Mouse (Mus musculus) testis, postnatal 14 days (tissue): ENCODE results near the gene Filip1l.

Experiments
- DNase-seq: peaks from one replicate; pipeline ENCODE4 v3.0.0; 2021; ENCODE audit warnings: low spot score

The Filip1l gene

DNA sequence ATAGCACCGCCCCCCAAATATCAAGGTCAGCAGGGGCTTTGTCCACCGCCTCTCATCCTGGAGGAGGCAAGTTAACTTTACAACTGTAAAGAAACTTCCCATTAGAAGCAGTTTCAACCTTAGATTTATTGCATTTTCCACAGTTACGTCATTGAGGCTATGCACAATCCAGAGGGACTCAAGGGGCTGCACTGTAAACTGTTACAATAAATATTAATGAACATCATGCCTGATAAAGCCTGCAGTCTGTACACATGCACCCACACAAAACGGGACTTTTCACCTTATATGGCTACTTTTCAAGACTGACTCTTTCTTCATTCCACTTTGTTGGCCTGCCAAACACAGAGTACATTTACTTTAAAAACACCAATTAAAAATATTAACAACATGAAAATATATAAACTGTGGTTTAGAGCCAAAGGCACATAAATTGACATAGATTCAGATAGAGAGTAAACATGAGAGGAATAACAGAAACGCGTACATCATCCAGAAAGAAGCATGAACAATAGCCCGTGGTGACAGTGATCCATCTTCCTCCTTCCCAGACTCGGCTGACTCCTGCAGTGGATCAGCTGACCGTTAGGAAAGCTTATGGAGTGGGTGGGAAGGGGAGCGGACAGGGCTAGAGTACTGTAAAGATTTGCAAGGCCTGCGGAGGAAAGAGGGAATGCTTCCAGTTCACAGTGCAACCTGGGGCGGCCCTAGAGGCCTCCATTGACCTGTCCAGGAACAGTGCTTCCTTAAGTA, 131.3 kb downstream of the Filip1l start:
- DNase-seq = no peak

DNA sequence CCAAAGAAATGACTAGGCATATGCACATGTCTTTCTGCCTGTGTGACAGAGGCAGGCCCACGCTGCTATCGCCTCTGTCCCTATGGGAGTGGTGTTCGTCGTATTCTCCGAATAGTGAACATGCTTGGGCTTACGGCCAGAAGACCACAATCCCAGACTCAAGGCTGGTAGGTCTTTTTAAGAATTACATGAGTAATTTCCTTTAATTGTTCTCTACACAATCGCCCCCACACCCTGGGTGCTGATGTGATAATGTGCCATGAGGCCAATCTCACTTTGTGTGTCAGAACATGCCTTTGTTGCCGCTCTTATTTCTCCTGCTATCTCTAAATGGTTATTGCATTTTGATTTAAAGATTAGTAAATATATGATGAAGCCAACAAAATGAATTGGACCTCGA, 132.4 kb downstream of the Filip1l start:
- DNase-seq = no peak

GRCm38 (mm10) chr16:57486266-57486665, 133.4 kb downstream of the Filip1l start:
- DNase-seq = no peak

GRCm38 (mm10) chr16:57488661-57489060, 135.8 kb downstream of the Filip1l start:
- DNase-seq = no peak

- no peak for DNase-seq
Measured at GRCm38 (mm10) chr16:57490691-57491090, 137.8 kb downstream of the Filip1l start.

GRCm38 (mm10) chr16:57491853-57492252, 139.0 kb downstream of the Filip1l start:
- no peak for DNase-seq

DNA sequence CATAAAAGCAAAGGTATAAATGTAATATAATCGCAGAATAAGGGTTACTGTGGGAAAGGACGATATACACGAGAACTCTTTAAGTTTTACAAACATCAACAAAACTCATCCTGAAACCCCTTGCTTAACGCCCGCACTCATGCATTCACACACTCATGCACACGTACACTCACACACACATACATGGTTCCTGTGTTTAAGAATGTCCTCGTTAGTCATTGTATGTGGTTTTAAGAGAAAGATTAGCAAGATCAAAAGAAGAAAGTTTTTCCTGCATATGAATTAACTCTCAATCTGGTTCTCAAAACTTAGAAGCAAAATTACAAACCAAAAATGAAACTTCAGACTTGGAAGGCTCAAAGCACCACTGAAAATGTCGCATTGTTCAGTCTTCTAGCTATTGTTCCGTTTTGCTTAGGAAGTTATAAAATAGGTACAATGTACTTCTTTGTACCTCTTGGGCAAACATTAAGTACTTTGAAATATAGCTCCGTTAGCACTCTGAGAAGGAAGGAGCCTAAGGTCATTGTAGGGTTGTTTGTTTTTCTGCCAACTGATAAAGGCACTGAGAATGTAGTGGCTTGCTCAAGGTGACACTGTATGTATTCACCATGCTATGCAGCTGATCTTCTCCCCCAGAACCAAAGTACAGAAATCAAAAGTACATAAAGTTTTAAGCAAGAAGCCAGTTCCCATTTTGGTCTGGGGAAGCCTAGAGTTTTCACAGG, 142.7 kb downstream of the Filip1l start:
- DNase-seq = no peak

- no peak for DNase-seq
Measured at GRCm38 (mm10) chr16:57496437-57497173, 143.7 kb downstream of the Filip1l start.

DNA sequence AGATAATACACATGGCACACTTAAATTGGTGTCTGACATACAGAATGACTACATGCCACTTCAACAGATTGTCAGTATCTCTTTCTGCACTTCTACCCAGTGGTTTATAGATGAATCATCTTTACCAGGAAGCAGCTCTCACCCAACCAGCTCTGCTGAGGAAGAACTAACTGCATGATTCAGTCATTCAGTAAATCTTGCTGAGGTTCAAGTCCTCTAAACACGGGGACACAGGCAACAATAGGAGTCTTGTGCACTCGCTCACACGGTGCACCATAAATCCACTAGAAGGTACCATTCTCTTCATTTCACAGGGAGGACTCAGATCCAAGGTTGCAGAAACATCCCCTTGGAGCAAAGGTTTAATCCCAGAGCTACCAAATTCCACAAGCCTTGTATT, 148.0 kb downstream of the Filip1l start:
- no peak for DNase-seq

- no peak for DNase-seq
Measured at GRCm38 (mm10) chr16:57502230-57502629, 149.3 kb downstream of the Filip1l start.

DNA sequence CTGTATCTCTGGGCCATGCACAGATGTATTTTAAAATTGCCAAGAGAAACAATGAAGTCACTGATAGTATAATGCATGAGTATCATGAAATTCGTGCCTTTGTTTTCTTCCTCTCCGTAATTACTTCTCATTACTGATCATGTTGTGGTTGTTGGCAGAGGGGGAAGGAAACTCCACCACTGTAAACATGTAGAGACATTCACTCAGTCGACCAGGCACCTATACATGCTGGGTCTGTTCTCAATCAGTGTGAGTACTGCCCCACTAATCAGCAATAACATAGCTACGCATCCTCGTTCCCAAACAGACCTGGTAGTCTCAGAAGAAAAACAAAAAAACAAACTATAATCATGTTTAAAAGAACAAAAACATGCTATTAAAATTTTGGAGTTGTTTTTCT, 149.9 kb downstream of the Filip1l start:
- DNase-seq = no peak

DNA sequence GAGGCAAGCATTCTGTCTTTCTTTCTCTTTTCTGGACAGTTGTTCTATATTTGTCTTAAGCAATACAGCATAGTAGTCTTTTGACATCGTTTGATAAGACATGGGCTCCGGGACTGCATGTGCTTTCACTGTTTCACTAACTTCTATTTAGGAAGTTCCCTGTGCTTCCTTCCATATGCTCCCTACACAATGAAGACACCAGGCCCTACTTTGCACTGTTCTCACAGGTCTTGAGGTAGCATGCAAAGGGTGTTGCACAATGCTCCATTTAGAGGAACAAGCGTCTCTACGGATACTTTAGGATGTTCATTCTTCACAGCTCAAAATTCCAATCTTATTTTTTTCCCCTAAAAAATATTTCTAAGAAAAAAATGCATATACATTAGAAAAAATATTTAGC, 151.8 kb downstream of the Filip1l start:
- DNase-seq = no peak

DNA sequence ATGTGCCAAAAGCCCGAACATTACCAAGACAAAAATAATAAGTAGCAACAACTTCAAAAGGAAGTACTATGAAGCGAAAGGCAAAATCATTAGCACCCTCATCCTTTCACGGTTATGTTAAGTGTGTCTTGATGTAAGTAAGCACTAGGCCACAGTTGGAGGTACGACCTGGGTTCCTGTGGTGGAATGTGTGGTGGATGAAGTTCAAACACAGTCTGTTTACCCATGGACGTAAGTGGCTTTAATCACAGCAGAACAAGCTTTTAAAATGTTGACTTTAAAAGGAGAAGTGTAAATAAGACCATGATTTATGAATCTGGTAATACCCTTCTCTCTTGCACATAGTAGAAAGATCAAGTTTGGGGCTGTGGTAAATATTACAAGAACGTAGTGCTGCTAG, 153.2 kb downstream of the Filip1l start:
- DNase-seq = no peak

GRCm38 (mm10) chr16:57508351-57508750, 155.5 kb downstream of the Filip1l start:
- DNase-seq = no peak

DNA sequence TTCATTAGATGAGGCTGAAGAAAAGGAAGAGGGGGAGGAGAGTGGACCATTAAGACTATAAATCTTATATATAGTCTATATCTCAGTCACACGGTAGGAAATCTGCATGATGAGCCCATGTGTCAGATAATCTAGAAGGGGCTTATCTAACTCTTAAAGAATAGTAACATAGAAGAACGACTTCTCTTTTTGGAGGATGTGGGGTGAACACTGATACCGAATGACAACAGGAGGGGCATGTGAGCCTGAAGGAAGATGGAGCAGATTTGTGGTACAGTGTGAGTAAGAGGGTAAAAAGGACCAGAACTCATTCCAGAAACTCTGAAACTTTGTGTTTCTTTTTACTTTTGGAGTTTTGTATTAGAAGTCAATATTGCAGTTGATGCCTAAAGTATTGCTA, 156.2 kb downstream of the Filip1l start:
- DNase-seq = no peak

DNA sequence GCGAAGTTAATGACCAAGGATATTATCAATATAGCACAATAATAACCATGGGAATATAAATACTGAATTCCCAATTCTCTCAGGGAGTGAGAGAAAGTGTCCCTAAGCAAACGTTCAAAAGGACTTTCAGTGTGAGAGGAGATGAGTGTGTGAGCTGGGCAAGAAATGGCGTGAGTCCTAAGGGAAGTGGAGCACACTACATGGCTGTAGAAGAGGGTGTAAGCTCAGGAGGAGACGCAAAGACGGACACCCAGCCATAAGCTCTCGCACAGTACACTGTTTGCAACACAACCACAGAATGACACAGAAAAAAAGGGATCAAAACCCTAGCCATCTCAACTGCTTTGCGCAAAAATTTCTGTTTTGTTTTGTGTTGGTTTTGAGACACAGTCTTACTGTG, 160.7 kb downstream of the Filip1l start:
- no peak for DNase-seq

DNA sequence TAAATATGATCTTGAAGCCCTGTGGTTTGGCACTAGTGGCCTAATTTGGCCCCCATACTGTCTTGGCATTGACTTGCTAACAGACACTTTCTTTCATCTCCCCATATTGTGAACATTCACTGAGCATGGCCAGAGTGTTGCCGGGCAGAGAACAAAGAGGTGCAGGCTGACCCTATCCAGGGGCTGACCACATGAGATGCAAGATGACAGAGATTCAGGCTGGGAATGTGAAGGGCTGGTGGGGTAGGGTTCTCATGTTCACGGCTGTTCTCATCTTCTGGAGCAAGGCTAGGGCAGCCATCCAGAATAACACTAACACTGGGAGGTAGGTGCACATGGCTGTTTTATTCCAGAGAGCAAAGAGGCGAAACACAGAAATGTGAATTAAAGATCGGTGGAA, 161.5 kb downstream of the Filip1l start:
- no peak for DNase-seq

DNA sequence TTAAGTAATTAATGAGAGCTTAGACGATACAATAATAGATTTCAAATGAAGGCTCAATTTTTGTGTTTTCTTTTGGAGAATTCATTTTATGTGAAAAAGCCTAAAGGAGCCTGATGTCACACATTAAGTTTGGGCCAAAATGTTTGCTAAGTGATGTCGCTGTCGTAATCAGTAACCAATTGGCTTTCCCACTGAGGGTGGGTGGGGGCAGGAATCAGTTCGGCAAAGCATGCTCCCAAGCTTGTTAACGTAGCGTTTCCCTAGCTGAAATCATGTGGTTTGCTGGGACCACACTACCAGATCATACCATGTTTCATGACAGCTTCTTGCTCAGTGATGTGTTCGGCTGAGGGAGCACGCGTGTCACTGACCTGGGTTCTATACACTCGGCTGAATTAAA, 162.7 kb downstream of the Filip1l start:
- DNase-seq = no peak

DNA sequence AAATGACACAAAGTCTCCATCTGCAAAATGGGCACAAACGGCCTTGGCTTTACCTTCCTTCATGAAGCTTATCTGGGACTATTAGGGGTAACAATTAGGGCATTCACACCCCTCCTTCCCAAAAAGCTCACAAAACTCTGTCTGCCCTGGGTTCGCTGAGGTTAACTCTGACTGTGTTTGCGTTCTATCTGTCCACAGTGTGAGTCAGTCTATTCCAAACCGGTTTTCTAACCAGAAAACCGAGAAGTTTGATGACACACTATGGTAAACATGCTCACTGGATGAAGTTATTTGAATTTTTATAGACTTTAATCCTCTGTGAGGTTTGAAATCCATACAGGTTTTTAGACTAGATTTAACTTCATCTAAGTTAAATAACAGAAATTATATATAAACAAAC, 172.2 kb downstream of the Filip1l start:
- DNase-seq = no peak

GRCm38 (mm10) chr16:57525476-57525875, 172.6 kb downstream of the Filip1l start:
- no peak for DNase-seq

- no peak for DNase-seq
Measured at GRCm38 (mm10) chr16:57526893-57527292, 174.0 kb downstream of the Filip1l start.

DNA sequence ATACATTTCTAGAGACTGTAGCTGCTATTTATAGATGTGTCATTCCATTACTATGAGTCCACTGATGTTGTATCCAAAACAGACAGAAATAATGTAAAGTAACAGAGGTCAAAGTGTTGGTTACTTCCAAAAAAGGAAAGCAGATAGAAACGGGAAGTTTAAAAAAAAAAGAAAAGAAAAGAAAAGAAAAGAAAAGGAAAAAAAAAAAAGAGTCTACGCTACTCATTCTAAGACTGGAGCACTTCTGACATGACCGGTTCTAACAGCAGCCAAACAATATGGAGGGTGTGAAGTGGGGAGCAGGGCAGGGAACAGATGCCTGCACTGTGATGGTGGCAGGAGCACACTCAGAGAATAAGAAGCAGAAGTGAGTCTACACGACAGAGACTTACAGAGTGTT, 175.6 kb downstream of the Filip1l start:
- no peak for DNase-seq

DNA sequence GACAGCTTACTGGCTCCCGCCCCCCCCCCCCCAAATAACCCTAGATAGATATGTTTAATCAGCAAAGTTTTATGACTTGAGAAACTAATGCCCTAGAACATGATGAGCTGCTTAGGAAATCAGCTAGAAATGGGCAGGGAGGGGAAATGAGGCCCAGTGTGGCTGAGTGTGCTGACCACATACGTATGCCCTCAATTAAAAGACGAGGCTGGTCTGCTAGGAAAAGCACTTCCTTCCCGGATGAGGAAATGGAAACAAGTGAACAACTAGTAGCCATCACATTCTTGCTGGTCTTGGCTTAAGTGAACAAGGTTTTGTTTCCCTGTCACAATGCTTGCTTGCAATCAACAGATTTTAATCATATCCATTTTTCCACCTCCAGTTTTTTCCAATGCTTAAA, 177.7 kb downstream of the Filip1l start:
- DNase-seq = no peak
